Mouse (Mus musculus): ENCODE results near the gene Ppp1r32. TPM values are rescaled to one million over a fixed set of nuclear protein-coding genes. Genes with fewer than 3 reads are reported as not detected.

The Ppp1r32 gene
- polyA plus RNA-seq, 1 experiment from 2014 or later, result 2.0 TPM

- 0 out of 2 replicates have a peak, but pooled peaks cover 3% of the 10 kb centered on the region for H3K27me3 ChIP-seq (replicated peaks; ENCODE audit: control insufficient read depth, insufficient read depth, low read length)
- H3K9ac ChIP-seq (ENCODE audit: low read depth, low read length), result no peak overlapping the region
- H3K9me3 ChIP-seq (ENCODE audit: control insufficient read depth, low read length), result no peaks in the 10 kb centered on the region
- H3K4me1 ChIP-seq (ENCODE audit: control insufficient read depth, insufficient read depth, low read length), result no peaks in the 10 kb centered on the region
- peak; percentile 76 for ATAC-seq
- H3K27ac ChIP-seq (ENCODE audit: low read length), result no peak overlapping the region
- H3K36me3 ChIP-seq (ENCODE audit: control insufficient read depth, insufficient read depth, low read length), result no peaks in the 10 kb centered on the region
- no peak overlapping the region for H3K4me3 ChIP-seq (ENCODE audit: low read length)
- 2% methylated on average over 3 of the region's 3 CpGs for WGBS
- H3K4me2 ChIP-seq (ENCODE audit: low read depth, low read length), result no peak overlapping the region
Observed at GRCm38 (mm10) chr19:10449708-10450107, 33.0 kb downstream of the Ppp1r32 start.

- Histone ChIP-seq H3K4me1 (ENCODE audit: control insufficient read depth, insufficient read depth, low read length) (no peaks in the 10 kb centered on the region), H3K27me3 (replicated peaks; ENCODE audit: control insufficient read depth, insufficient read depth, low read length) (0 out of 2 replicates have a peak, but pooled peaks cover 2% of the 10 kb centered on the region), H3K27ac (ENCODE audit: low read length) (no peak overlapping the region), H3K4me2 (ENCODE audit: low read depth, low read length) (no peak overlapping the region), H3K9ac (ENCODE audit: low read depth, low read length) (no peak overlapping the region), H3K36me3 (ENCODE audit: control insufficient read depth, insufficient read depth, low read length) (no peaks in the 10 kb centered on the region), H3K4me3 (ENCODE audit: low read length) (no peak overlapping the region), H3K9me3 (ENCODE audit: control insufficient read depth, low read length) (no peaks in the 10 kb centered on the region)
- 0 out of 2 replicates have a peak, but pooled peaks have one; percentile 27 for ATAC-seq
- 66% methylated on average over 6 of the region's 6 CpGs for WGBS
Observed at GRCm38 (mm10) chr19:10449190-10449589, 33.5 kb downstream of the Ppp1r32 start.

- WGBS, result 93% methylated on average over 7 of the region's 7 CpGs
- ATAC-seq, result no peak
- H3K9ac ChIP-seq (ENCODE audit: low read depth, low read length), result no peak overlapping the region
- H3K27ac ChIP-seq (ENCODE audit: low read length), result no peak overlapping the region
- H3K4me3 ChIP-seq (ENCODE audit: low read length), result no peak overlapping the region
- no peak overlapping the region for H3K4me2 ChIP-seq (ENCODE audit: low read depth, low read length)
- no peaks in the 10 kb centered on the region for H3K9me3 ChIP-seq (ENCODE audit: control insufficient read depth, low read length)
- H3K36me3 ChIP-seq (ENCODE audit: control insufficient read depth, insufficient read depth, low read length), result no peaks in the 10 kb centered on the region
- H3K4me1 ChIP-seq (ENCODE audit: control insufficient read depth, insufficient read depth, low read length), result no peaks in the 10 kb centered on the region
- no peaks in the 10 kb centered on the region for H3K27me3 ChIP-seq (replicated peaks; ENCODE audit: control insufficient read depth, insufficient read depth, low read length)
Observed at GRCm38 (mm10) chr19:10448275-10448674, 34.5 kb downstream of the Ppp1r32 start.

GRCm38 (mm10) chr19:10444685-10445369 lies 37.9 kb downstream of the Ppp1r32 start:
- Histone ChIP-seq H3K4me1 (ENCODE audit: control insufficient read depth, insufficient read depth, low read length) (no peaks in the 10 kb centered on the region), H3K27me3 (replicated peaks; ENCODE audit: control insufficient read depth, insufficient read depth, low read length) (no peaks in the 10 kb centered on the region), H3K9me3 (ENCODE audit: control insufficient read depth, low read length) (no peaks in the 10 kb centered on the region), H3K4me2 (ENCODE audit: low read depth, low read length) (no peak overlapping the region), H3K27ac (ENCODE audit: low read length) (no peak overlapping the region), H3K4me3 (ENCODE audit: low read length) (no peak overlapping the region), H3K36me3 (ENCODE audit: control insufficient read depth, insufficient read depth, low read length) (no peaks in the 10 kb centered on the region), H3K9ac (ENCODE audit: low read depth, low read length) (no peak overlapping the region)
- no peak for ATAC-seq
- WGBS, result 90% methylated on average over 15 of the region's 15 CpGs

GRCm38 (mm10) chr19:10437521-10437920 lies 45.2 kb downstream of the Ppp1r32 start:
- no peak for ATAC-seq
- WGBS, result 67% methylated on average over 1 of the region's 1 CpGs
- no peaks in the 10 kb centered on the region for H3K27me3 ChIP-seq (replicated peaks; ENCODE audit: control insufficient read depth, insufficient read depth, low read length)
- H3K4me2 ChIP-seq (ENCODE audit: low read depth, low read length), result no peak overlapping the region
- no peak overlapping the region for H3K4me3 ChIP-seq (ENCODE audit: low read length)
- H3K36me3 ChIP-seq (ENCODE audit: control insufficient read depth, insufficient read depth, low read length), result no peaks in the 10 kb centered on the region
- H3K27ac ChIP-seq (ENCODE audit: low read length), result no peak overlapping the region
- H3K4me1 ChIP-seq (ENCODE audit: control insufficient read depth, insufficient read depth, low read length), result peaks cover 5% of the 10 kb centered on the region; the same call in 1 of the 2 replicates
- no peak overlapping the region for H3K9ac ChIP-seq (ENCODE audit: low read depth, low read length)
- H3K9me3 ChIP-seq (ENCODE audit: control insufficient read depth, low read length), result no peaks in the 10 kb centered on the region

GRCm38 (mm10) chr19:10436726-10437125 lies 46.0 kb downstream of the Ppp1r32 start:
- ATAC-seq, result no peak
- H3K9ac ChIP-seq (ENCODE audit: low read depth, low read length), result no peak overlapping the region
- no peaks in the 10 kb centered on the region for H3K27me3 ChIP-seq (replicated peaks; ENCODE audit: control insufficient read depth, insufficient read depth, low read length)
- H3K36me3 ChIP-seq (ENCODE audit: control insufficient read depth, insufficient read depth, low read length), result no peaks in the 10 kb centered on the region
- no peak overlapping the region for H3K4me3 ChIP-seq (ENCODE audit: low read length)
- H3K9me3 ChIP-seq (ENCODE audit: control insufficient read depth, low read length), result no peaks in the 10 kb centered on the region
- H3K27ac ChIP-seq (ENCODE audit: low read length), result no peak overlapping the region
- 29% methylated on average over 1 of the region's 1 CpGs for WGBS
- H3K4me2 ChIP-seq (ENCODE audit: low read depth, low read length), result no peak overlapping the region
- peaks cover 7% of the 10 kb centered on the region; the same call in 1 of the 2 replicates for H3K4me1 ChIP-seq (ENCODE audit: control insufficient read depth, insufficient read depth, low read length)

- ATAC-seq, result 0 out of 2 replicates have a peak, but pooled peaks have one; percentile 7
Observed at GRCm38 (mm10) chr19:10435908-10436307, 46.8 kb downstream of the Ppp1r32 start.

GRCm38 (mm10) chr19:10434927-10435326 lies 47.8 kb downstream of the Ppp1r32 start:
- H3K36me3 ChIP-seq (ENCODE audit: control insufficient read depth, insufficient read depth, low read length), result no peaks in the 10 kb centered on the region
- no peak overlapping the region for H3K9ac ChIP-seq (ENCODE audit: low read depth, low read length)
- no peak overlapping the region for H3K27ac ChIP-seq (ENCODE audit: low read length)
- peaks cover 25% of the 10 kb centered on the region for H3K4me1 ChIP-seq (ENCODE audit: control insufficient read depth, insufficient read depth, low read length)
- H3K4me3 ChIP-seq (ENCODE audit: low read length), result no peak overlapping the region
- H3K9me3 ChIP-seq (ENCODE audit: control insufficient read depth, low read length), result no peaks in the 10 kb centered on the region
- peak; percentile 63 for ATAC-seq
- no peak overlapping the region for H3K4me2 ChIP-seq (ENCODE audit: low read depth, low read length)
- no peaks in the 10 kb centered on the region for H3K27me3 ChIP-seq (replicated peaks; ENCODE audit: control insufficient read depth, insufficient read depth, low read length)
- 45% methylated on average over 6 of the region's 6 CpGs for WGBS

More at GRCm38 (mm10) chr19:10435908-10436307, 46.8 kb downstream of the Ppp1r32 start:
- no peak overlapping the region for H3K9ac ChIP-seq (ENCODE audit: low read depth, low read length)
- no peak overlapping the region for H3K4me3 ChIP-seq (ENCODE audit: low read length)
- H3K9me3 ChIP-seq (ENCODE audit: control insufficient read depth, low read length), result no peaks in the 10 kb centered on the region
- H3K36me3 ChIP-seq (ENCODE audit: control insufficient read depth, insufficient read depth, low read length), result no peaks in the 10 kb centered on the region
- no peaks in the 10 kb centered on the region for H3K27me3 ChIP-seq (replicated peaks; ENCODE audit: control insufficient read depth, insufficient read depth, low read length)
- no peak overlapping the region for H3K4me2 ChIP-seq (ENCODE audit: low read depth, low read length)
- 25% methylated on average over 3 of the region's 3 CpGs for WGBS
- no peak overlapping the region for H3K27ac ChIP-seq (ENCODE audit: low read length)
- H3K4me1 ChIP-seq (ENCODE audit: control insufficient read depth, insufficient read depth, low read length), result peaks cover 16% of the 10 kb centered on the region

- no peak overlapping the region for H3K4me3 ChIP-seq (ENCODE audit: low read length)
- peaks cover 29% of the 10 kb centered on the region for H3K4me1 ChIP-seq (ENCODE audit: control insufficient read depth, insufficient read depth, low read length)
- no peaks in the 10 kb centered on the region for H3K27me3 ChIP-seq (replicated peaks; ENCODE audit: control insufficient read depth, insufficient read depth, low read length)
- H3K4me2 ChIP-seq (ENCODE audit: low read depth, low read length), result no peak overlapping the region
- no peaks in the 10 kb centered on the region for H3K9me3 ChIP-seq (ENCODE audit: control insufficient read depth, low read length)
- no peaks in the 10 kb centered on the region for H3K36me3 ChIP-seq (ENCODE audit: control insufficient read depth, insufficient read depth, low read length)
- H3K27ac ChIP-seq (ENCODE audit: low read length), result no peak overlapping the region
- no peak for ATAC-seq
- no peak overlapping the region for H3K9ac ChIP-seq (ENCODE audit: low read depth, low read length)
- WGBS, result 63% methylated on average over 9 of the region's 9 CpGs
Observed at GRCm38 (mm10) chr19:10433879-10434540, 48.7 kb downstream of the Ppp1r32 start.

Data from intestine, embryonic 16.5 days (tissue).